Mouse (Mus musculus): ENCODE data around the gene Stx5a.

GRCm38 (mm10) chr19:8738911-8739310 is 2.3 kb upstream of the Stx5a start:
- no peak for TF ChIP-seq GATA1 (IDR thresholded peaks at IDR 0.05; ENCODE audit: borderline replicate concordance, low read length)
- TF ChIP-seq FLI1 (IDR thresholded peaks at IDR 0.05; ENCODE audit: low read length) = no peak
